Mouse (Mus musculus) MEL (cell line): Measurements from ENCODE around the gene Adgrf5.

Source experiments
- CTCF ChIP-seq, 3 experiments: IDR thresholded peaks in 2 of 3; conservative IDR thresholded peaks in 1 of 3; 2 replicates each; pipeline ENCODE4 v1.5.1; 2011 to 2012; ENCODE audit warnings: low read length in 3 of 3, low read depth in 2 of 3, mild to moderate bottlenecking in 2 of 3, improper control_type of control experiment in 1 of 3, inconsistent platforms in 1 of 3, mixed read lengths in 1 of 3, moderate library complexity in 1 of 3; ENCODE audit not compliant: control insufficient read depth in 1 of 3, insufficient read depth in 1 of 3, poor library complexity in 1 of 3, severe bottlenecking in 1 of 3
- EP300 ChIP-seq, 2 experiments: IDR thresholded peaks; 2 replicates each; pipeline ENCODE4 v1.6.1; 2011; ENCODE audit warnings: improper control_type of control experiment in 2 of 2, low read length in 2 of 2, low read depth in 1 of 2, mild to moderate bottlenecking in 1 of 2
- GABPA ChIP-seq: IDR thresholded peaks from 2 replicates; pipeline ENCODE4 v1.6.1; 2012; ENCODE audit warnings: low read depth, mild to moderate bottlenecking, inconsistent platforms, low read length, improper control_type of control experiment, moderate library complexity
- HCFC1 ChIP-seq: IDR thresholded peaks from 2 replicates; pipeline ENCODE4 v1.6.1; 2012; ENCODE audit warnings: low read depth, mild to moderate bottlenecking, inconsistent platforms, low read length, improper control_type of control experiment, moderate library complexity
- MYC ChIP-seq: IDR thresholded peaks from 2 replicates; pipeline ENCODE4 v1.6.1; 2011; ENCODE audit warnings: low read depth, mild to moderate bottlenecking, low read length, improper control_type of control experiment, moderate library complexity
- NELFE ChIP-seq: IDR thresholded peaks from 2 replicates; pipeline ENCODE4 v1.6.1; 2011; ENCODE audit warnings: low read depth, low read length, improper control_type of control experiment
- NRF1 ChIP-seq: IDR thresholded peaks from 2 replicates; pipeline ENCODE4 v1.6.1; 2014; ENCODE audit warnings: low read depth, mild to moderate bottlenecking, inconsistent platforms, low read length, improper control_type of control experiment, moderate library complexity; ENCODE audit not compliant: poor library complexity, insufficient read depth, severe bottlenecking
- POLR2A ChIP-seq, 2 experiments: IDR thresholded peaks; 2 replicates each; pipeline ENCODE4 v1.6.1; 2011 to 2012; ENCODE audit warnings: low read length in 2 of 2, mild to moderate bottlenecking in 2 of 2, control low read depth in 1 of 2, improper control_type of control experiment in 1 of 2, low read depth in 1 of 2, moderate library complexity in 1 of 2; ENCODE audit not compliant: control insufficient read depth in 1 of 2, insufficient read depth in 1 of 2, poor library complexity in 1 of 2
- SIN3A ChIP-seq: IDR thresholded peaks from 2 replicates; pipeline ENCODE4 v1.6.1; 2012; ENCODE audit warnings: low read length, improper control_type of control experiment, inconsistent platforms
- SMC3 ChIP-seq: IDR thresholded peaks from 2 replicates; pipeline ENCODE4 v1.6.1; 2011; ENCODE audit warnings: low read depth, low read length, improper control_type of control experiment
- TAL1 ChIP-seq: IDR thresholded peaks from 2 replicates; pipeline ENCODE4 v1.6.1; 2012; ENCODE audit warnings: mild to moderate bottlenecking, inconsistent platforms, low read length, moderate library complexity, mixed read lengths
- TCF12 ChIP-seq: IDR thresholded peaks from 2 replicates; pipeline ENCODE4 v1.6.1; 2014; ENCODE audit warnings: low read depth, mild to moderate bottlenecking, inconsistent platforms, low read length, improper control_type of control experiment, moderate library complexity

DNA sequence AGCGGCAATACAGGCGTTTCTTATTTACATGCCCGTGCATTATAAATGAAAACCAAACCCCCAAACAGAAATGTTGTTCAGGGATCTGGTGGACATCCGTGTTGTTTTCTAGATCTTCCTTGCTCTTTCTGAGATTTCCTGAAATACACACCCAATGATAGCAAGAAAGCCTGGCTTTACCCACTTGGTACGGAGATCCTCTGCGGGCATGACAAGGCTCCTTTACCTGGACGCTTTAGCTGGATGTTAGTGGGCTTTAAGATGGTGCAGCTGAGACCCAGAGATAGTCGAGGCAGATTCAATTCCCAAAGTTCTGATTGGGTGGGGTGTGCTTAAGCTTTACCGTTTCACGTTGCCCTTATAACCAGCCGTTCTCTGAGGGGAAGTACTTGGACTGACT lies 770 bp downstream of the Adgrf5 start:
- TF ChIP-seq CTCF (IDR thresholded peaks at IDR 0.05 in 2 of 3, conservative IDR thresholded peaks at IDR 0.05 in 1 of 3; ENCODE audit: control insufficient read depth in 1 of 3, insufficient read depth in 1 of 3, low read depth in 2 of 3, low read length in 3 of 3, poor library complexity in 1 of 3, severe bottlenecking in 1 of 3) (no peak), NELFE (no peak), POLR2A (IDR thresholded peaks at IDR 0.05; ENCODE audit: control insufficient read depth in 1 of 2, insufficient read depth in 1 of 2, low read depth in 1 of 2, low read length in 2 of 2, poor library complexity in 1 of 2) (no peak), TCF12 (no peak), TAL1 (no peak), SMC3 (no peak), SIN3A (no peak), HCFC1 (no peak), NRF1 (no peak), GABPA (no peak), MYC (no peak), EP300 (IDR thresholded peaks at IDR 0.05; ENCODE audit: low read depth in 1 of 2, low read length in 2 of 2) (no peak)
